Mouse (Mus musculus): ENCODE measurements around the gene Dnah17. TPM values are rescaled to one million over a fixed set of nuclear protein-coding genes. Genes with fewer than 3 reads are reported as not detected.
A peak's percentile ranks its signal among the peaks of the same experiment; 100 is the strongest.

The Dnah17 gene
- polyA plus RNA-seq, 1 experiment from 2014 or later: 0.23 TPM

DNA sequence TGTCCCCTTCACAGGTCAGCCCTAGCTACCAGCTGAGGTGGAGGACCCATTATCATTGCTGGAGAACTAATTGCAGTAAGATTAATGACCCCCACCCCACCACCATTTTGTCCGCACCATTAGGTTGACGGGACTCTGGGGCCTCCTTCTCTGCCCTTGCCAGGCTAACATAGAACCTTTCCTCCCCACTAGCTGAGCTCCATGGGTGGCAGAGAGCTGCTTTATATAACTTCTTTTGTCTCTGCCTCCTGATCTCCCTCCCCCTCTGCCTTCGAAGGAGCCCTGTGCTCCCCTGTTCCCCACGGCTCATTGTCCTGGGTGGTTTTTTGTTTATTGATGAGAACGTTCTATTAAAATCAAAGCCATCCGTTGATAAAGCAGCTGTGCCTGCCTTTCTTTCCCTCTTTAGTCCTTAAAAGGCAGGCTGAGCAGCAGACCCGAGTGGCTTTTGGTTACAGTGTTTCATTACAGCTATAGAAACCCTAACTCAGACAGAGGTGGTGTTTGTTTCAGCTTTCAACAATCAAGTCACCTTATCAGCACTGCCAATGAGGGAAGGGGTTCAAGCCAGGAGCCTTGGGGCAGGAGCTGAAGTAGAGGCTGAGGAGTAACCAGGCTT, 12.2 kb upstream of the Dnah17 start:
- no peak overlapping the region for H3K9ac ChIP-seq
- no peaks in the 10 kb centered on the region for H3K27me3 ChIP-seq
- H3K36me3 ChIP-seq: no peaks in the 10 kb centered on the region
- H3K4me2 ChIP-seq (replicated peaks): no peak overlapping the region
- WGBS: 27% methylated on average over 7 of the region's 7 CpGs
- no peaks in the 10 kb centered on the region; the same call in 1 of the 2 replicates for H3K9me3 ChIP-seq
- H3K4me3 ChIP-seq: no peak overlapping the region
- 0 out of 2 replicates have a peak, but pooled peaks cover 5% of the 10 kb centered on the region for H3K4me1 ChIP-seq
- ATAC-seq (ENCODE audit: insufficient number of reproducible peaks, insufficient read depth, low FRiP score, low TSS enrichment): no peak
- no peak overlapping the region for H3K27ac ChIP-seq

DNA sequence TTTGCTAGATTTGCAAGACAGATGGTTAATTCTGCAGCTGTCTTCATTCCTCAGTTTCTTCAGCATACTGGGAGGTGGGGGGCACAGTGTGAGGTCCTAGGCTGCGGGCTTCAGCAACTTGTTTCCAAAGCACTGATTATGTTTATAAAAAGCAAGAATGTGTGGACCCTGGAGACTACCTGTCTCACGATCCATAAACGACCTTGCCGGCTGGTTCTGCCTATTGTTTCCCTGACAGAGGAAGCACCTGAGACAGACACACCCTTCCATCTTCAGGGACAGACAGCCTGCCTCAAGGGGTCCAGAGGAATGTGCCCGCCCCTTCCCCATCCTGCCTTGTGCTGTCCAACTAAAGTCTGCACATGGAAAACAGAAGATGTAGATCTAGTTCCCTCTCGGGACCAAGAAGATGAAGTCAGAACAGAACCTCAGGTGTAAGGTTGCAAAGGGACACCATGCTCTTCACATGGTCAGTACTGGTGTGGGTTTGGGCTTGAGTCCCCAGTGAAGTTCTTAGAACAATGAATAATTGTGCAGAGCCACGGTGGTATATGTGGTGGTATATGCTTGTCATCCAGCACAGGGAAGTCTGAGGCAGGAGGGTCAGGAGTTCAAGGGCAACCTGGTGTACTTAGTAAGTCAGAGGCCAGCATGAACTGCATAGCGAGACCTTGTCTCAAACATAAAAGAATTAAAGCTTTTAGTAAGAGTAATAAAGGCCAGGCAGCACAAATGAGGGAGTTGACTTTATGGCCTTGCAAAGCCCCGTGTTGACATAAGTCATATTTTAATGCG, 10.5 kb upstream of the Dnah17 start:
- Histone ChIP-seq H3K4me2 (replicated peaks) (no peak overlapping the region), H3K9me3 (no peaks in the 10 kb centered on the region), H3K36me3 (no peaks in the 10 kb centered on the region), H3K4me3 (no peak overlapping the region), H3K27ac (no peak overlapping the region), H3K27me3 (no peaks in the 10 kb centered on the region), H3K9ac (no peak overlapping the region), H3K4me1 (0 out of 2 replicates have a peak, but pooled peaks cover 5% of the 10 kb centered on the region)
- 71% methylated on average over 10 of the region's 10 CpGs for WGBS
- ATAC-seq (ENCODE audit: insufficient number of reproducible peaks, insufficient read depth, low FRiP score, low TSS enrichment): no peak

DNA sequence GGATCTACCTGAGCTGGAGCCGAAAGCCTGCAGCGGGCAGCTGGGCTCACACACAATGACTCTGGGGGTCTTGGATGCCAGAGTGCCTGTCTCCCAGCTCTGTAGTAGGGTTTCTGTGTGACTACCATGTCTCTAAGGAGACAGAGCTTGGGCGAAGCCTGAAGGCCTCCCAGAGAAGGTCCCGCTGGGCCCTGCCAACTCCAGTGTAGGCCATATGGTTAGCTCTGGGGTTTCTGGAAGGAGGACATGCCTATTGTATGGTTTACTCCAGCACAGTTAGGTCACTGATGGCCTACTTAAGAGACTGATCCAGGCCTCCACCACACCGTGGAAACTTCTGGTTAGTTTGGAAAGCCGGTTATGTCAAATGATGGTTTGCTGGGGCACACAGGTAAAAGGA, 7.9 kb upstream of the Dnah17 start:
- Histone ChIP-seq H3K4me2 (replicated peaks) (no peak overlapping the region), H3K9ac (no peak overlapping the region), H3K4me3 (no peak overlapping the region), H3K27me3 (no peaks in the 10 kb centered on the region), H3K36me3 (no peaks in the 10 kb centered on the region), H3K9me3 (no peaks in the 10 kb centered on the region), H3K27ac (no peak overlapping the region), H3K4me1 (0 out of 2 replicates have a peak, but pooled peaks cover 5% of the 10 kb centered on the region)
- no peak for ATAC-seq (ENCODE audit: insufficient number of reproducible peaks, insufficient read depth, low FRiP score, low TSS enrichment)
- 94% methylated on average over 6 of the region's 6 CpGs for WGBS

GRCm38 (mm10) chr11:118136172-118136632, 5.8 kb upstream of the Dnah17 start:
- Histone ChIP-seq H3K27me3 (no peaks in the 10 kb centered on the region), H3K4me1 (no peaks in the 10 kb centered on the region), H3K4me3 (no peak overlapping the region), H3K9me3 (no peaks in the 10 kb centered on the region), H3K9ac (no peak overlapping the region), H3K4me2 (replicated peaks) (no peak overlapping the region), H3K27ac (no peak overlapping the region), H3K36me3 (no peaks in the 10 kb centered on the region)
- 50% methylated on average over 5 of the region's 5 CpGs for WGBS
- no peak for ATAC-seq (ENCODE audit: insufficient number of reproducible peaks, insufficient read depth, low FRiP score, low TSS enrichment)

DNA sequence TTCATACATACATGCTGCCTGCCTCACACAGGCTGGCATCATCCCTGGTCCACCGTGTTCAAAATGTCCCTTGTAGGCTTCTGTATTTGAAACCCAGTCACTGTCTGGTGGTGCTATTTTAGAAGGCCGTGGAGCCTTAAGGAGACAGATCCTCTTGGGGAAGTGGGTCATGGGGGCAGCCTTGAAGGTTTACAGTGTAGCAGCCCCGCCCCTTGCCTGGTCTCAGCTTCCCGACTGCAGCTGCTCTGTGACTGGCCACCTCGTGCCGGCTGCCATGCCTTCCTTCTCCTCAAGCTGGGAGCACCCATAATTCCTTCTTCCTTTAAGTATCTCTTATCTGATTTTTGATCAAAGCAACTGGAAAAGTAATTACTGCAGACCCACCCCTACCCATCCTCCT, 4.8 kb upstream of the Dnah17 start:
- H3K4me1 ChIP-seq: no peaks in the 10 kb centered on the region
- WGBS: 55% methylated on average over 6 of the region's 6 CpGs
- H3K27ac ChIP-seq: no peak overlapping the region
- H3K9ac ChIP-seq: no peak overlapping the region
- no peak for ATAC-seq (ENCODE audit: insufficient number of reproducible peaks, insufficient read depth, low FRiP score, low TSS enrichment)
- no peaks in the 10 kb centered on the region for H3K27me3 ChIP-seq
- H3K4me3 ChIP-seq: no peak overlapping the region
- H3K4me2 ChIP-seq (replicated peaks): no peak overlapping the region
- no peaks in the 10 kb centered on the region for H3K36me3 ChIP-seq
- no peaks in the 10 kb centered on the region for H3K9me3 ChIP-seq

GRCm38 (mm10) chr11:118133752-118134169, 3.3 kb upstream of the Dnah17 start:
- no peak overlapping the region for H3K4me2 ChIP-seq (replicated peaks)
- WGBS: 26% methylated on average over 4 of the region's 4 CpGs
- no peak for ATAC-seq (ENCODE audit: insufficient number of reproducible peaks, insufficient read depth, low FRiP score, low TSS enrichment)
- H3K9ac ChIP-seq: no peak overlapping the region
- H3K4me1 ChIP-seq: no peaks in the 10 kb centered on the region
- no peaks in the 10 kb centered on the region for H3K27me3 ChIP-seq
- no peaks in the 10 kb centered on the region for H3K9me3 ChIP-seq
- peak overlapping the region; percentile 46; the same call in 1 of the 2 replicates for H3K27ac ChIP-seq
- H3K36me3 ChIP-seq: no peaks in the 10 kb centered on the region
- no peak overlapping the region for H3K4me3 ChIP-seq

DNA sequence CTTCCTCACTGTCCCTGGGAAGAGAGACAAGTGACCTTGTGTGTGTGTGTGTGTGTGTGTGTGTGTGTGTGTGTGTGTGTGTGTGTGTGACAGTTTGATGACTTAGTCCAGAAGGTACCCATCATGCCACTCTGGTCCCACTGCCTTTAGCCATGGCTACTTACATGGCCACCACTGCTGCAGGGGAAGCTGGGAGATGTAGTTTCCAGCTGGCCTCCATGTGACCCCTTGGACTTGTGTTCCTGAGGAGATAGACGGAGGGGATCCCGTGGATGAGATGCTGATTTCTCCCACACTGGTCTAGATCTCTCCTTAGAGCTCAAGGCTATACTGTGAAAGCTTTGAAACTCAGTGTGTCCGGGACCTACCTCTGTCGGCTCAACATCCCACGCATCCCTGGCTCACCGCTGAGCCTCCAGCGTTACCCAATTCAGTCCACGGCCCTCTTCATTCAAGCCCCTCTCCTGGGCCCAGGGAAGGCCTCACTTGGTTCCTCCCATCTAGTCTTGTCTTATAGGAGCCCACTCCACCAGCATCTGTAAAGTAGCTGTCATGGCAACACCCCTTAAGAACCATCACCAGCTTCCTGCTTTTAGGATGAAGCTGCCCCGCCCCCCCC, 2.8 kb upstream of the Dnah17 start:
- ATAC-seq (ENCODE audit: insufficient number of reproducible peaks, insufficient read depth, low FRiP score, low TSS enrichment): no peak
- H3K4me3 ChIP-seq: no peak overlapping the region
- H3K36me3 ChIP-seq: no peaks in the 10 kb centered on the region
- H3K27ac ChIP-seq: peak overlapping the region; percentile 46; the same call in 1 of the 2 replicates
- no peak overlapping the region for H3K9ac ChIP-seq
- WGBS: 67% methylated on average over 9 of the region's 9 CpGs
- no peaks in the 10 kb centered on the region for H3K4me1 ChIP-seq
- no peaks in the 10 kb centered on the region for H3K9me3 ChIP-seq
- H3K27me3 ChIP-seq: no peaks in the 10 kb centered on the region
- no peak overlapping the region for H3K4me2 ChIP-seq (replicated peaks)

DNA sequence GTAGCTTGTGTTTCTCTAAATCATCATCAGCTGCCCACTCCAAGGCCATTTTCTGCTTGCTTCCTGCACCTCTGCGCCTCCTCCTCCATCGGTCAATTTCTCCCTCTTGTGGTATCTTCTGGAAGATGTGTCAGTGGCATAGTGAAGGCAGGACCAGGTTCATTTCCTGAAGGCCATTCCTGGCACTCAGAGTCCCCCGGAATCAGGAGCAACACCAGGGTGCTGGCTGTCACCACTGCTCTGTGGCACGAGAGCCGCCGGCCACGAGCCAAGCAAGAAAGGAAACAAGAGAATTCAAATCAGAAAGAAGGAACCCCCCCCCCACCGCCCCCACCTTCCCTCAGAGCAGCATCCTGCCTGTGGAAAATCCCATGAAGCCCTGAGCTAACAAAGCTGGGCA, 1.7 kb upstream of the Dnah17 start:
- WGBS: 77% methylated on average over 8 of the region's 8 CpGs
- H3K9me3 ChIP-seq: no peaks in the 10 kb centered on the region
- H3K4me2 ChIP-seq (replicated peaks): no peak overlapping the region
- no peaks in the 10 kb centered on the region for H3K36me3 ChIP-seq
- H3K27ac ChIP-seq: no peak overlapping the region
- no peak overlapping the region for H3K9ac ChIP-seq
- no peak for ATAC-seq (ENCODE audit: insufficient number of reproducible peaks, insufficient read depth, low FRiP score, low TSS enrichment)
- no peaks in the 10 kb centered on the region for H3K27me3 ChIP-seq
- H3K4me3 ChIP-seq: no peak overlapping the region
- no peaks in the 10 kb centered on the region for H3K4me1 ChIP-seq

DNA sequence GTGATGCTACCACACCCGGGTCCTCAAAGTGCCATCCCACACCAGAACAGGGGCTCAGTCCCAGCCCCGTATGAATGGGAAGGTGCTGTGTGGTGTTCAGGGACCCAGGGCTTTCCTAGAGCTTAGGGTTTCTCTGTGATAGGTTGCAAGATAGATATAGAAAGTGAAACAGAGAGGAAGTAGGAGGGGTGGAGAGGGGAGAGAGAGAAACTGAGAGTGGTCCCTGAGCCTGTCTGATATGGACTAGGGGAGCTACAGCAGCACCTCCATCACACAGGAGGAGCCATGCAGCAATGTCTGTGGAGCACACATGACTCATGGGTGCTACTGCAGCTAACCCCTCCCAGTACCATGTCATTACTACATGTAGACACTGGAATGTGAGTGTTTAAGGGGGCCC, 622 bp downstream of the Dnah17 start:
- 86% methylated on average over 2 of the region's 2 CpGs for WGBS
- no peaks in the 10 kb centered on the region for H3K9me3 ChIP-seq
- H3K9ac ChIP-seq: no peak overlapping the region
- H3K4me1 ChIP-seq: no peaks in the 10 kb centered on the region
- no peak overlapping the region for H3K27ac ChIP-seq
- ATAC-seq (ENCODE audit: insufficient number of reproducible peaks, insufficient read depth, low FRiP score, low TSS enrichment): no peak
- H3K27me3 ChIP-seq: no peaks in the 10 kb centered on the region
- no peak overlapping the region for H3K4me3 ChIP-seq
- no peak overlapping the region for H3K4me2 ChIP-seq (replicated peaks)
- no peaks in the 10 kb centered on the region for H3K36me3 ChIP-seq

GRCm38 (mm10) chr11:118121592-118121991, 8.8 kb downstream of the Dnah17 start:
- WGBS: 86% methylated on average over 11 of the region's 11 CpGs

GRCm38 (mm10) chr11:118118777-118119176, 11.7 kb downstream of the Dnah17 start:
- Histone ChIP-seq H3K4me3 (no peak overlapping the region), H3K9me3 (no peaks in the 10 kb centered on the region), H3K27ac (no peak overlapping the region), H3K27me3 (no peaks in the 10 kb centered on the region), H3K4me2 (replicated peaks) (no peak overlapping the region), H3K4me1 (0 out of 2 replicates have a peak, but pooled peaks cover 7% of the 10 kb centered on the region), H3K9ac (no peak overlapping the region), H3K36me3 (no peaks in the 10 kb centered on the region)
- WGBS: 83% methylated on average over 8 of the region's 8 CpGs
- no peak for ATAC-seq (ENCODE audit: insufficient number of reproducible peaks, insufficient read depth, low FRiP score, low TSS enrichment)

More at GRCm38 (mm10) chr11:118121592-118121991, 8.8 kb downstream of the Dnah17 start:
- Histone ChIP-seq H3K4me1 (no peaks in the 10 kb centered on the region), H3K4me2 (replicated peaks) (no peak overlapping the region), H3K27me3 (no peaks in the 10 kb centered on the region), H3K4me3 (no peak overlapping the region), H3K9ac (no peak overlapping the region), H3K27ac (no peak overlapping the region), H3K36me3 (no peaks in the 10 kb centered on the region), H3K9me3 (no peaks in the 10 kb centered on the region)
- ATAC-seq (ENCODE audit: insufficient number of reproducible peaks, insufficient read depth, low FRiP score, low TSS enrichment): no peak
